Mouse (Mus musculus): ENCODE measurements at regions not wholly inside any gene's neighbourhood (a gene's known extent, or its start where the extent isn't known, plus 50 kb on each side); places are given as distances from the start of the nearest gene placed in this dataset.

GRCm38 (mm10) chr3:54522716-54523115, 161.8 kb downstream of the Postn start:
- TF ChIP-seq POLR2A (IDR thresholded peaks at IDR 0.05; ENCODE audit: low read depth, low read length): no peak
- TF ChIP-seq CTCF (conservative IDR thresholded peaks at IDR 0.05; ENCODE audit: insufficient read depth, insufficient read length, low read depth, low read length): no peak
